Mouse (Mus musculus): ENCODE data around the gene Tspan32. TPM values are rescaled to one million over a fixed set of nuclear protein-coding genes. Genes with fewer than 3 reads are reported as not detected.
A peak's percentile ranks its signal among the peaks of the same experiment; 100 is the strongest.

Gene Tspan32
- polyA plus RNA-seq (2021), result 0.14 TPM

GRCm38 (mm10) chr7:143004727-143005343, at the start of gene Tspan32:
Gene Tspan32 (plus strand): TSS chr7:143005046.
- in situ Hi-C loops (cut with MboI; ENCODE audit: low pct_unique_long_range_greater_than_20kb), result loop anchor here (5.0 to 25.0 kb wide), 2 partner anchors 113 to 618 kb away; partner anchors contain the start of genes Ctsd and Gm49369
- POLR2A ChIA-PET, result no interaction called here
- no peak for DNase-seq (ENCODE audit: low read depth, low spot score)
- no peaks in the 10 kb centered on the region for H3K27me3 ChIP-seq
- no peak for ATAC-seq
- CTCF ChIA-PET, result interaction anchor here (1.0 to 5.9 kb wide), 2 partner anchors 81 to 82 kb away, joined by 4 to 74 read pairs; no protein-coding TSS in a partner anchor
- TF ChIP-seq CTCF (IDR thresholded peaks at IDR 0.05), result no peak

- no peak for TF ChIP-seq CTCF (IDR thresholded peaks at IDR 0.05)
- CTCF ChIA-PET, result no interaction called here
- ATAC-seq (no peak), DNase-seq (ENCODE audit: low read depth, low spot score) (no peak)
- POLR2A ChIA-PET, result no interaction called here
- in situ Hi-C loops (cut with MboI; ENCODE audit: low pct_unique_long_range_greater_than_20kb), result no loop called here
- H3K27me3 ChIP-seq, result no peaks in the 10 kb centered on the region
Measured at GRCm38 (mm10) chr7:142956018-142956417, 48.8 kb upstream of the Tspan32 start.

- ChIA-PET CTCF (interaction anchor here (1.2 kb wide), 1 partner anchor 16 kb away, joined by 3 read pairs; no protein-coding TSS in a partner anchor), POLR2A (no interaction called here)
- no peaks in the 10 kb centered on the region for H3K27me3 ChIP-seq
- ATAC-seq, result no peak
- in situ Hi-C loops (cut with MboI; ENCODE audit: low pct_unique_long_range_greater_than_20kb), result no loop called here
- DNase-seq (ENCODE audit: low read depth, low spot score), result no peak
- no peak for TF ChIP-seq CTCF (IDR thresholded peaks at IDR 0.05)
Measured at GRCm38 (mm10) chr7:142958817-142959216, 46.0 kb upstream of the Tspan32 start.

- ATAC-seq (no peak), DNase-seq (ENCODE audit: low read depth, low spot score) (no peak)
- TF ChIP-seq CTCF (IDR thresholded peaks at IDR 0.05), result no peak
- no peaks in the 10 kb centered on the region for H3K27me3 ChIP-seq
- in situ Hi-C loops (cut with MboI; ENCODE audit: low pct_unique_long_range_greater_than_20kb), result no loop called here
- ChIA-PET POLR2A (interaction anchor here (0.6 kb wide), 1 partner anchor 9 kb away, joined by 3 read pairs; no protein-coding TSS in a partner anchor), CTCF (interaction anchor here (1.2 to 1.6 kb wide), 2 partner anchors 8 to 15 kb away, joined by 3 to 4 read pairs; no protein-coding TSS in a partner anchor)
Measured at GRCm38 (mm10) chr7:142959752-142960151, 45.1 kb upstream of the Tspan32 start.

- in situ Hi-C loops (cut with MboI; ENCODE audit: low pct_unique_long_range_greater_than_20kb), result no loop called here
- ATAC-seq (peak; percentile 22), DNase-seq (ENCODE audit: low read depth, low spot score) (no peak)
- ChIA-PET POLR2A (no interaction called here), CTCF (no interaction called here)
- TF ChIP-seq CTCF (IDR thresholded peaks at IDR 0.05), result no peak
- peaks cover 30% of the 10 kb centered on the region for H3K27me3 ChIP-seq
Measured at GRCm38 (mm10) chr7:142967414-142967883, 37.4 kb upstream of the Tspan32 start.

GRCm38 (mm10) chr7:142967884-142968808, 36.7 kb upstream of the Tspan32 start:
- DNase-seq (ENCODE audit: low read depth, low spot score) (no peak), ATAC-seq (no peak)
- no peak for TF ChIP-seq CTCF (IDR thresholded peaks at IDR 0.05)
- ChIA-PET POLR2A (no interaction called here), CTCF (no interaction called here)
- in situ Hi-C loops (cut with MboI; ENCODE audit: low pct_unique_long_range_greater_than_20kb), result no loop called here
- peaks cover 30% of the 10 kb centered on the region for H3K27me3 ChIP-seq

GRCm38 (mm10) chr7:142968809-142969511, 35.9 kb upstream of the Tspan32 start, which contains the start of gene Ascl2:
Gene Ascl2 (minus strand): TSS chr7:142969264.
- in situ Hi-C loops (cut with MboI; ENCODE audit: low pct_unique_long_range_greater_than_20kb), result no loop called here
- ChIA-PET POLR2A (no interaction called here), CTCF (no interaction called here)
- peaks cover 30% of the 10 kb centered on the region for H3K27me3 ChIP-seq
- ATAC-seq (no peak), DNase-seq (ENCODE audit: low read depth, low spot score) (no peak)
- TF ChIP-seq CTCF (IDR thresholded peaks at IDR 0.05), result no peak

GRCm38 (mm10) chr7:142981908-142982307, 22.9 kb upstream of the Tspan32 start:
- DNase-seq (ENCODE audit: low read depth, low spot score) (no peak), ATAC-seq (no peak)
- H3K27me3 ChIP-seq, result peaks cover 16% of the 10 kb centered on the region
- in situ Hi-C loops (cut with MboI; ENCODE audit: low pct_unique_long_range_greater_than_20kb), result loop anchor here (25.0 kb wide), 1 partner anchor 480 kb away; the partner anchor contains the start of genes Cdkn1c and Slc22a18
- POLR2A ChIA-PET, result interaction anchor here (0.6 kb wide), 1 partner anchor 50 kb away, joined by 6 read pairs; no protein-coding TSS in a partner anchor
- TF ChIP-seq CTCF (IDR thresholded peaks at IDR 0.05), result no peak
- CTCF ChIA-PET, result interaction anchor here (1.5 kb wide), 1 partner anchor 13 kb away, joined by 4 read pairs; no protein-coding TSS in a partner anchor

- no peak for ATAC-seq
Measured at GRCm38 (mm10) chr7:142985146-142985545, 19.7 kb upstream of the Tspan32 start.

GRCm38 (mm10) chr7:142987718-142988117, 17.1 kb upstream of the Tspan32 start:
- no peak for TF ChIP-seq CTCF (IDR thresholded peaks at IDR 0.05)
- peaks cover 5% of the 10 kb centered on the region for H3K27me3 ChIP-seq
- in situ Hi-C loops (cut with MboI; ENCODE audit: low pct_unique_long_range_greater_than_20kb), result loop anchor here (25.0 kb wide), 1 partner anchor 475 kb away; the partner anchor contains the start of genes Cdkn1c and Slc22a18
- ATAC-seq (no peak), DNase-seq (ENCODE audit: low read depth, low spot score) (no peak)
- ChIA-PET CTCF (no interaction called here), POLR2A (no interaction called here)

More at GRCm38 (mm10) chr7:142985146-142985545, 19.7 kb upstream of the Tspan32 start:
- DNase-seq (ENCODE audit: low read depth, low spot score), result no peak
- ChIA-PET CTCF (interaction anchor here (1.3 kb wide), 1 partner anchor 102 kb away, joined by 4 read pairs; no protein-coding TSS in a partner anchor), POLR2A (no interaction called here)
- peaks cover 5% of the 10 kb centered on the region for H3K27me3 ChIP-seq
- no peak for TF ChIP-seq CTCF (IDR thresholded peaks at IDR 0.05)
- in situ Hi-C loops (cut with MboI; ENCODE audit: low pct_unique_long_range_greater_than_20kb), result loop anchor here (25.0 kb wide), 1 partner anchor 477 kb away; the partner anchor contains the start of genes Cdkn1c and Slc22a18
